Mouse (Mus musculus): ENCODE data around the gene March5.

DNA sequence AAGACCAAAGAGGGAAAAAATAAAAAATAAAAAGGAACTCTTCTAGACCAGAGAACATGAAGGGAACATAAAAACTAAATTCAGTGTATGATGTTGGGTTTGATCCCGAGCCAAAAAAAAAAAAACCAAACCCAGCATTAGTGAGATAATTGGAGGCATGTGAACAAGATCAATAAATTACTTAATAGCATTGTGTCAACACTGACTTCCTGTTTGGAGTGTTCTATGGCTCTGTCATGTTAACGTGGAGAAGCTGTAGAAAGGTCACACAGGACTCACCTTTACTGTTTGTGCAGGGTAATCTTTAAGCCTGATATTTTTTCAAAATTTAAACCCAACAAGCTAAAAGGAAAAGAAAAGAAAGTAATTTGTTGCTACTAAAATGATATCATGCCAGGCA lies 35.4 kb downstream of the March5 start:
- TF ChIP-seq CTCF (conservative IDR thresholded peaks at IDR 0.05; ENCODE audit: insufficient read depth, insufficient read length, low read depth, low read length), result no peak
- TF ChIP-seq POLR2A (IDR thresholded peaks at IDR 0.05; ENCODE audit: low read depth, low read length), result no peak

All from kidney, adult 2 months (tissue).